Mouse (Mus musculus): ENCODE results near the gene Olfr767. TPM values are rescaled to one million over a fixed set of nuclear protein-coding genes. Genes with fewer than 3 reads are reported as not detected.
A peak's percentile ranks its signal among the peaks of the same experiment; 100 is the strongest.
"Not testable (repeated sequence)": the region's sequence is repeated elsewhere in the genome, so short reads cannot be mapped to it uniquely, and the experiment has no call there.

Gene Olfr767
- not detected for total RNA-seq (2021)
- long read RNA-seq, experiment 1, result 0 reads
- long read RNA-seq, experiment 2, result 0 reads

GRCm38 (mm10) chr10:129082810-129083209 is at the start of gene Olfr767:
TSS of gene Olfr767 (minus strand) at chr10:129082910.
- intact Hi-C loops (cut with DNase I); DNase-seq: not testable (repeated sequence)

DNA sequence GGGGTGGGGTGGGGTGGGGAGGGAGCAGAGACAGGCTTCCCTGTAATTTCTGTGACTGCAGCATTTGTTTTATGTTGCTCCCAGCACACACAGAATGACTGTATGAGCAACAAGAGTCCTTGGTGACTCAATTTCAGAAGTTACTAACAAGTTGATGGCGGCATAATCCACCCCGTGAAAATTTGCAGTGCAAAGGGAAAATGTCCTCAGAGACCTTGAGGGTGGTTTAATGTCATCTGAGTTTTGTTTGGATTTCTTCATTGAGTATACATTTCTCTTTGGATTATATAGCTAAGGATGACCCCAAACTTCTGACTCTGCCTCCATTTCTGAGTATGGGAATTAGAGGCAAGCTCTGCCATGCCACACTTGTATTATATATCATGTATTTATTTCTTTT is 35.1 kb upstream of the Olfr767 start, which contains the start of gene Olfr769:
Gene Olfr769, minus strand, starts transcription at position 101 of the 400 bp plus-strand sequence.
- no peak for DNase-seq
- intact Hi-C loops (cut with DNase I), result no loop called here

GRCm38 (mm10) chr10:129115146-129115545 is 32.4 kb upstream of the Olfr767 start:
- intact Hi-C loops (cut with DNase I), result no loop called here

GRCm38 (mm10) chr10:129101231-129101630 is 18.5 kb upstream of the Olfr767 start:
- no peak for DNase-seq
- intact Hi-C loops (cut with DNase I), result no loop called here

More at GRCm38 (mm10) chr10:129115146-129115545, 32.4 kb upstream of the Olfr767 start:
- DNase-seq, result no peak

- intact Hi-C loops (cut with DNase I), result no loop called here
- no peak for DNase-seq
Observed at GRCm38 (mm10) chr10:129099275-129099674, 16.6 kb upstream of the Olfr767 start, which contains the start of gene Olfr768. TSS of gene Olfr768 (minus strand) at chr10:129099375.

DNA sequence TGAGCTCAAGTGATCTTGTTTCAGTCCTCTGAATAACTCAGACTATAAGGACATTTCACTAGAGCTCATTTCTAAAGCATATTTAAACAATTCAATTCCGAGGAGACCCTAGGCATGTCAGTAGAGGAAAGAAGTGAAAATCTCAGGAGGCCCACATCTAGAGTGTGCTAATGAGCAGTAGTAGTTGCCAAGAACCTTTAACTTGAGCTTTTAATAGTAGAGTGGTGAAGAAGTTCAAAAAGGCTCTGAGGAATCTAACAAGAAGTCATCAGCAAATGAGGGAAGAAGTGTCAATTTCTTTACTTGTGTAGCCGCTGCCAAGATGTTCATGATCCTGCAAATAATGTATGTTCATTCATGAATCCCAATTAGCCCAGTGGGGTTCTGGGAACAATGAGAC is 13.8 kb downstream of the Olfr767 start, which contains the start of gene Olfr766-ps1:
Gene Olfr766-ps1, minus strand, starts transcription at position 101 of the 400 bp plus-strand sequence.
- DNase-seq, result no peak
- intact Hi-C loops (cut with DNase I), result no loop called here

GRCm38 (mm10) chr10:129049898-129050297 is 32.8 kb downstream of the Olfr767 start, which contains the start of gene Olfr765:
TSS of gene Olfr765 (minus strand) at chr10:129049998.
- DNase-seq; intact Hi-C loops (cut with DNase I): not testable (repeated sequence)

DNA sequence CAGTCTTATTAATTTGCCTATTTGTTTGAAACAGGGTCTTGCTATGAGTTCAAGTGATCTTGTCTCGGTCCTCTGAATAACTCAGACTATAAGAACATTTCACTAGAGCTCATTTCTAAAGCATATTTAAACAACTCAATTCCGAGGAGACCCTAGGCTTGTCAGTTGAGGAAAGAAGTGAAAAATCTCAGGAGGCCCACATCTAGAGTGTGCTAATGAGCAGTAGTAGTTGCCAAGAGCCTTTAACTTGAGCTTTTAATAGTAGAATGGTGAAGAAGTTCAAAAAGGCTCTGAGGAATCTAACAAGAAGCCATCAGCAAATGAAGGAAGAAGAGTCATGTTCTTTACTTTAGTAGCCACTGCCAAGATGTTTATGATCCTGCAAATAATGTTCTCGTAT is 42.9 kb downstream of the Olfr767 start, which contains the start of gene Olfr764-ps1:
Gene Olfr764-ps1, minus strand, starts transcription at position 101 of the 400 bp plus-strand sequence.
- intact Hi-C loops (cut with DNase I), result no loop called here
- no peak for DNase-seq

GRCm38 (mm10) chr10:129028343-129028742 is 54.4 kb downstream of the Olfr767 start:
- DNase-seq, result no peak
- intact Hi-C loops (cut with DNase I), result loop anchor here (5.0 kb wide), 1 partner anchor 1064 kb away; no protein-coding TSS in a partner anchor

- intact Hi-C loops (cut with DNase I), result loop anchor here (5.0 kb wide), 1 partner anchor 1066 kb away; no protein-coding TSS in a partner anchor
- DNase-seq, result peak in 1 of 2 experiments; percentile 37
Observed at GRCm38 (mm10) chr10:129026018-129026662, 56.6 kb downstream of the Olfr767 start.

Other genes starting within 250 kb of the Olfr767 start
- 1 to 10 TPM; 2.8 TPM for gene Gdf11, start 191.2 kb downstream of the Olfr767 start, total RNA-seq (2021)
- gene Cd63, start 181.9 kb downstream of the Olfr767 start, total RNA-seq (2021), result 100 to 1,000 TPM; 127 to 131 TPM
- gene Rdh5, start 160.0 kb downstream of the Olfr767 start, total RNA-seq (2021), result 1 to 10 TPM; 8.6 to 9.5 TPM
- 100 to 1,000 TPM; 177 to 183 TPM for gene Bloc1s1, start 158.9 kb downstream of the Olfr767 start, total RNA-seq (2021)
- gene Itga7, start 149.1 kb downstream of the Olfr767 start, total RNA-seq (2021), result 100 to 1,000 TPM; 163 to 167 TPM
- not detected for gene Mettl7b, start 121.9 kb downstream of the Olfr767 start, total RNA-seq (2021)
- not detected for gene Olfr9, start 93.5 kb downstream of the Olfr767 start, total RNA-seq (2021)
- gene Olfr763, start 72.1 kb downstream of the Olfr767 start, total RNA-seq (2021), result not detected
- not detected for gene Olfr764-ps1, start 43.0 kb downstream of the Olfr767 start, total RNA-seq (2021)
- gene Olfr765, start 32.9 kb downstream of the Olfr767 start, total RNA-seq (2021), result not detected
- gene Olfr766-ps1, start 13.9 kb downstream of the Olfr767 start, total RNA-seq (2021), result not detected
- gene Olfr768, start 16.5 kb upstream of the Olfr767 start, total RNA-seq (2021), result not detected
- gene Olfr769, start 35.0 kb upstream of the Olfr767 start, total RNA-seq (2021), result not detected
- gene Olfr770, start 56.1 kb upstream of the Olfr767 start, total RNA-seq (2021), result not detected
- not detected for gene Olfr771, start 81.8 kb upstream of the Olfr767 start, total RNA-seq (2021)
- not detected for gene Olfr772, start 95.0 kb upstream of the Olfr767 start, total RNA-seq (2021)
- not detected for gene Olfr773, start 104.5 kb upstream of the Olfr767 start, total RNA-seq (2021)
- not detected for gene Olfr774, start 153.3 kb upstream of the Olfr767 start, total RNA-seq (2021)
- gene Olfr775, start 165.5 kb upstream of the Olfr767 start, total RNA-seq (2021), result not detected
- gene Olfr776, start 176.2 kb upstream of the Olfr767 start, total RNA-seq (2021), result not detected
- not detected for gene Olfr777, start 188.6 kb upstream of the Olfr767 start, total RNA-seq (2021)
- not detected for gene Olfr780, start 235.2 kb upstream of the Olfr767 start, total RNA-seq (2021)
- gene Olfr781, start 245.9 kb upstream of the Olfr767 start, total RNA-seq (2021), result not detected